Mouse (Mus musculus) gastrocnemius, adult 2 months (tissue): ENCODE data around the gene Dgkg. TPM values are rescaled to one million over a fixed set of nuclear protein-coding genes. Genes with fewer than 3 reads are reported as not detected.

Source experiments
- DNase-seq: peaks from one replicate; pipeline ENCODE4 v3.0.0; 2022
- H3K27ac ChIP-seq: fragments of 200-600 bp; 2 replicates; pipeline ENCODE4 v1.8.1; 2022; ENCODE audit warnings: mild to moderate bottlenecking
- H3K4me3 ChIP-seq: fragments of 200-600 bp; 2 replicates; pipeline ENCODE4 v1.8.1; 2022; ENCODE audit warnings: mild to moderate bottlenecking, moderate library complexity
- CTCF ChIP-seq: fragments of 200-600 bp; IDR thresholded peaks from 2 replicates; pipeline ENCODE4 v1.8.1; 2022; ENCODE audit warnings: antibody characterized with exemption, mild to moderate bottlenecking, moderate library complexity
- intact Hi-C: fragments of 180-260 bp; cut with DNase I; formaldehyde crosslinking; loops from one replicate; pipeline ENCODE4 v1.15.1; 2025
- total RNA-seq, 2 experiments: library from RNA; stranded (reverse); gene quantifications; 2 replicates each; pipeline ENCODE4 v1.2.3; 2021

Dgkg gene
- total RNA-seq, 2 experiments from 2014 or later, result 0.41 to 0.70 TPM

DNA sequence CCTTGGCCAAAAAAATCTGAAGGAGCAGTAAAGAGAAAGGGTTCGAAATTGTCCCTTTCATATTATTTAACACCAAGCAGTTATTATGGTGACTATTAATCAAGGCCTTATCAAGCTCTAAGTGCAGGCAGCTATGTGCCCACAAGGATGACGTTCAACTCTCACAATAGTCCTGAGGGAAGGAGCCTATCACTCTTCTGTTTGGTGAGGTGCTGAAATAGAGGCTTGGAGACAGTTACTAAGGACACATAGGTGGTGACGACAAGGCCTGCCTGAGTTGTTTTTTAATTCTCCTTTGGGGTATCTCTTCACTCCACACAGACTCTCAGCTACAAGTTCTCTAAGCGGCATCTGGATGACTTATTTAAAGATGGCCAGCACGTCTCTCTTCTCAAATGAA lies 161.8 kb downstream of the Dgkg start:
- Histone ChIP-seq H3K27ac (no peak overlapping the region), H3K4me3 (no peak overlapping the region)
- intact Hi-C loops, result no loop called here
- no peak for TF ChIP-seq CTCF
- DNase-seq, result no peak

GRCm38 (mm10) chr16:22494815-22495214 lies 162.2 kb downstream of the Dgkg start:
- Histone ChIP-seq H3K27ac (no peak overlapping the region), H3K4me3 (no peak overlapping the region)
- intact Hi-C loops, result no loop called here
- DNase-seq, result no peak
- no peak for TF ChIP-seq CTCF

GRCm38 (mm10) chr16:22493396-22493795 lies 163.6 kb downstream of the Dgkg start:
- H3K27ac ChIP-seq, result no peak overlapping the region
- no peak overlapping the region for H3K4me3 ChIP-seq
- no peak for TF ChIP-seq CTCF
- intact Hi-C loops, result no loop called here
- no peak for DNase-seq

GRCm38 (mm10) chr16:22491446-22492166 lies 165.4 kb downstream of the Dgkg start:
- H3K27ac ChIP-seq, result no peak overlapping the region
- H3K4me3 ChIP-seq, result no peak overlapping the region
- no peak for TF ChIP-seq CTCF
- intact Hi-C loops, result no loop called here
- no peak for DNase-seq

- no peak for TF ChIP-seq CTCF
- DNase-seq, result no peak
- intact Hi-C loops, result no loop called here
These were observed 173.1 kb downstream of the Dgkg start for GRCm38 (mm10) chr16:22483900-22484299.

DNA sequence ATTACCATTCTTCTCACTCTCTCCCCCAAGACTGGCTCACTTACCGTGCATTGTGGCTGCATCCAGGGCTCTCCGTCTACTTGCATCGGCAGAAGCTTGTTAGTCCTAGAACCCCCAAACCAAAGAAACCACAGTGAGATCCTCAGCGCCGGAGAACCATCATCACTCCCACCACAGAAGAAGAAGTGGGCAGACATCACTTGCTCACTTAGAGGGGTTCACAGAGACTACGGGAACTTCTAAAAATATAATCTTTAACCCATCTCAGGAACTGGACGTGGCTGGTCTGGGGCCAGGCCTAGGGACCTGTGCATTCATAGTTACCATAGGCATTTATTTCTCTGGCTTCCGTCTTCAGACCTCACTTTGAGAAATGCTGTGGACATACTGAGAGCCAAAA lies 177.7 kb downstream of the Dgkg start:
- DNase-seq, result no peak
- TF ChIP-seq CTCF, result no peak
- no peak overlapping the region for H3K27ac ChIP-seq
- no peak overlapping the region for H3K4me3 ChIP-seq
- intact Hi-C loops, result no loop called here

More at GRCm38 (mm10) chr16:22483900-22484299, 173.1 kb downstream of the Dgkg start:
- Histone ChIP-seq H3K4me3 (no peak overlapping the region), H3K27ac (no peak overlapping the region)

- no peak for DNase-seq
- no peak for TF ChIP-seq CTCF
- H3K4me3 ChIP-seq, result no peak overlapping the region
- intact Hi-C loops, result no loop called here
- H3K27ac ChIP-seq, result no peak overlapping the region
These were observed 185.3 kb downstream of the Dgkg start for GRCm38 (mm10) chr16:22471728-22472127.

GRCm38 (mm10) chr16:22469385-22469784 lies 187.6 kb downstream of the Dgkg start:
- Histone ChIP-seq H3K27ac (no peak overlapping the region), H3K4me3 (no peak overlapping the region)
- intact Hi-C loops, result no loop called here
- no peak for TF ChIP-seq CTCF
- DNase-seq, result no peak

GRCm38 (mm10) chr16:22467111-22467510 lies 189.9 kb downstream of the Dgkg start:
- no peak for TF ChIP-seq CTCF
- DNase-seq, result no peak
- intact Hi-C loops, result no loop called here
- H3K27ac ChIP-seq, result no peak overlapping the region
- H3K4me3 ChIP-seq, result no peak overlapping the region

- H3K4me3 ChIP-seq, result no peak overlapping the region
- no peak for DNase-seq
- no peak overlapping the region for H3K27ac ChIP-seq
- intact Hi-C loops, result no loop called here
- TF ChIP-seq CTCF, result no peak
These were observed 190.6 kb downstream of the Dgkg start for GRCm38 (mm10) chr16:22466381-22466780.

- DNase-seq, result no peak
- no peak overlapping the region for H3K4me3 ChIP-seq
- TF ChIP-seq CTCF, result no peak
- intact Hi-C loops, result no loop called here
- no peak overlapping the region for H3K27ac ChIP-seq
These were observed 194.8 kb downstream of the Dgkg start for GRCm38 (mm10) chr16:22462220-22462619.

DNA sequence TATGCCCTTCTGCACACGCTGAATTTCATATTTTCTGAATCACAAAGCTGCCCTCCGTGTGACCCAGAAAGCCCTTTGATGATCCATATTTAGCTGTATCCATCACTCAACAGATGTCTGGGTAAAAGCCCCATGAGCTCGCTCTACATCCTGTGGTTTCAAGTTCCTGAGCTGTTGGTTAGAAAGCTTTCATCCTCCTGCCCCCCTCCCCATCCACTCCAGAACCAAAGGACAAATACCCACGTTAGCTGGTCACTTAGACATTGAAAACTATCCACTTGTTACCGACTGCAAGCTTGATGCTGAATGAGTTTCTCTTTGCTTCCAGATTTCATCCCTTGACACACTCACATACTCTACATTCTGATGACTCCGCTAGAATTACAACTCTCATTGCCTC lies 195.3 kb downstream of the Dgkg start:
- H3K4me3 ChIP-seq, result no peak overlapping the region
- DNase-seq, result no peak
- intact Hi-C loops, result no loop called here
- no peak overlapping the region for H3K27ac ChIP-seq
- TF ChIP-seq CTCF, result no peak

DNA sequence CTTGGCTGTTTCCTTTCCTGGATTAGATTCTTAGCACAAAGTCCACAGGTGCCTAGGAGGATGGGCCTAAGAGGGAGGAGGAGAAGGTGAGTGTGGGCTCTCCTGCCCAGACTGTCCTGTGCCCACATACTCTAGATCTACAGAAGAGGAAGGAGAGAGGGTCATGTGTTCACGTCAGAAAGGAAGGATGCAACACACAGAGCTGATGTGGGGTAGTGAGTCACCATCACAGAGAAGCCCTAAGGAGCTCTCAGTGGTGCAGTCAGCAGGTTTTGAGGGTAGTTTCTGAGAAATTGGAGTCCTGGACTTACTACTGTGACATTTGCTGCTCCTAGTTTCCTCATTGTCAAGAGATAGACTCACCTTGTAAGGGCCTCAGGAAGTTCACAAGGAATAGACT lies 196.1 kb downstream of the Dgkg start:
- intact Hi-C loops, result no loop called here

GRCm38 (mm10) chr16:22452082-22452481 lies 204.9 kb downstream of the Dgkg start:
- intact Hi-C loops, result no loop called here
- H3K4me3 ChIP-seq, result no peak overlapping the region
- DNase-seq, result no peak
- TF ChIP-seq CTCF, result no peak
- no peak overlapping the region for H3K27ac ChIP-seq

More for the DNA sequence above, 196.1 kb downstream of the Dgkg start:
- no peak for DNase-seq
- Histone ChIP-seq H3K27ac (no peak overlapping the region), H3K4me3 (no peak overlapping the region)
- no peak for TF ChIP-seq CTCF
